Mouse (Mus musculus): ENCODE measurements around the gene Tgfbi. TPM values are rescaled to one million over a fixed set of nuclear protein-coding genes. Genes with fewer than 3 reads are reported as not detected.

Tgfbi gene
- polyA plus RNA-seq, 1 experiment from 2014 or later: 37.7 TPM

DNA sequence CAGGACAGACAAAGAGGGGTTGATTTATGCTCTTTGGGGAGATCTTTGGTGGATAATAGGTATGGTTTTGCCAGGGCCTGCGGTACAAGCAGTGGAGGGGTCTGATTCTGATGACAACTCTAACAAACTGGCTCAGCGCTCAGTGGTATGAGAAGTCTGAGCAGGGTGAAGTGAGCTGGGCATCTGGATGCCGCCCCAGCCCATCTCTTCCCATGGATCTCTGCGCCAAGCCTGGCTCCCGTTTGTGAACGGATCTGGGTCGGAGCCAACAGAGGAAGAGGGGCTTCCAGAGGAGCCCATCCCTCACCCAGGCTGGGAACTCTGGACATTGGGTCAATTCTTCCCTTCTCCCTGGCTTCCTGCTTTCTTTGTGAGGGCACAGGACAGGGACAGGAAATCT, 74.0 kb downstream of the Tgfbi start:
- H3K4me2 ChIP-seq (ENCODE audit: low read length): no peak overlapping the region
- no peak overlapping the region for H3K4me3 ChIP-seq (ENCODE audit: control insufficient read depth in 1 of 2, insufficient read depth in 1 of 2, low read depth in 1 of 2, low read length in 2 of 2)
- no peak overlapping the region for H3K9ac ChIP-seq (ENCODE audit: low read length)
- H3K9me3 ChIP-seq (ENCODE audit: control insufficient read depth, low read length): no peaks in the 10 kb centered on the region
- 73% methylated on average over 7 of the region's 7 CpGs for WGBS
- H3K27ac ChIP-seq (replicated peaks in 1 of 2; ENCODE audit: control insufficient read depth in 1 of 2, insufficient read depth in 1 of 2, low read depth in 2 of 2, low read length in 2 of 2): no peak overlapping the region
- H3K27me3 ChIP-seq (ENCODE audit: control insufficient read depth, insufficient read depth, low read length): 0 out of 2 replicates have a peak, but pooled peaks cover 3% of the 10 kb centered on the region
- ATAC-seq (ENCODE audit: insufficient number of reproducible peaks, insufficient read depth, low FRiP score, low read depth): no peak
- H3K4me1 ChIP-seq (ENCODE audit: control insufficient read depth in 2 of 2, insufficient read depth in 2 of 2, low read length in 2 of 2): peaks cover 14 to 15% of the 10 kb centered on the region in 2 experiments
- H3K36me3 ChIP-seq (ENCODE audit: control insufficient read depth, insufficient read depth, low read length): no peaks in the 10 kb centered on the region

Other genes starting within 250 kb of the Tgfbi start
- gene Gm3045, start 182.9 kb upstream of the Tgfbi start, polyA plus RNA-seq (2014; fragmentation: Nextera tagmentation; extraction: Ambion mirVana): not detected in 2 replicates
- gene Slc25a48, start 171.2 kb upstream of the Tgfbi start, polyA plus RNA-seq (2014; fragmentation: Nextera tagmentation; extraction: Ambion mirVana): not detected in 2 replicates
- not detected in 2 replicates for gene Il9, start 127.3 kb upstream of the Tgfbi start, polyA plus RNA-seq (2014; fragmentation: Nextera tagmentation; extraction: Ambion mirVana)
- 1.3 and 1.5 TPM in 2 replicates for gene Fbxl21, start 87.1 kb upstream of the Tgfbi start, polyA plus RNA-seq (2014; fragmentation: Nextera tagmentation; extraction: Ambion mirVana)
- not detected in 2 replicates for gene Lect2, start 61.0 kb upstream of the Tgfbi start, polyA plus RNA-seq (2014; fragmentation: Nextera tagmentation; extraction: Ambion mirVana)
- 27.1 TPM in 2 replicates for gene Smad5, start 93.5 kb downstream of the Tgfbi start, polyA plus RNA-seq (2014; fragmentation: Nextera tagmentation; extraction: Ambion mirVana)
- gene Gm45623, start 144.3 kb downstream of the Tgfbi start, polyA plus RNA-seq (2014; fragmentation: Nextera tagmentation; extraction: Ambion mirVana): not detected in 2 replicates